Mouse (Mus musculus): ENCODE measurements around the gene Trabd2b.

DNA sequence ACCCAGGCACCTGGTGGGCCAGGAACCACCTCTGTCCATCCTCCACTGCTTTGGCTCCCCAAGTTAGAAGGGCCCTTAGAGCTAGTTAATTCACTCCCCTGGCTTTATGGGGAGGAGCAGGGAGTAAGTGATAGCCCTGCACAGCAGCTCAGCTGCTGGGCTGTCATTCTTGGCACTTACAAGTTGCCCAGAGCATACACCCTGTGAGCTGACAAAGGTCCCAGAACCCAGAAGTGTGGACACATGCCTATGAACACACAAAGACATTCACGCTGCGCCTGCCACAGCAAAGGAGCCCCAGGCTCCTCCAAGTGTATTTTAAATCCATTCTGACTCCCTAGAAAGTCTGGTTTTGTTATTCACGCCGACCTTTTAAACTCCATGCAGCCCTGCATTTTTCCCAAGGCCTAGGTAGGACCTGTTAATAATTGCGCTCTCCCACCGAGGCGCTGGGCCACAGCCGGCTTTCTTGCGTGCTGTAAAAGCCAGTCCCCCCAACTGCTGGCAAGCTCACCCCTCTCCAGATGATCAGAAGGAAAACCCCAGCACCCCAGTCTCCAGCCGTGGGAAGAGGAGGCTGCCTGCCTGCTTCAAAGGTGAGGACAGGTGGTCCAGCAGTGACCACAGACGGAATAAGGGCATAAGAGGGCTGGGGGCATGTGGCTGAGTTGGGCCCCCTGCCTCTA, 144.1 kb downstream of the Trabd2b start:
- no peak for TF ChIP-seq POLR2A (IDR thresholded peaks at IDR 0.05; ENCODE audit: insufficient read depth, low read depth, low read length)
- TF ChIP-seq CTCF (IDR thresholded peaks at IDR 0.05; ENCODE audit: insufficient read depth, low read depth, low read length): no peak
